Mouse (Mus musculus) CH12.LX (cell line): ENCODE measurements around the gene Ranbp10. TPM values are rescaled to one million over a fixed set of nuclear protein-coding genes. Genes with fewer than 3 reads are reported as not detected.
A peak's percentile ranks its signal among the peaks of the same experiment; 100 is the strongest.

Experiments used
- DNase-seq: peaks from one replicate; pipeline ENCODE4 v3.0.0-alpha.2; 2013; ENCODE audit errors: extremely low read depth
- H3K27ac ChIP-seq: 2 replicates; pipeline ENCODE4 v1.5.1; 2012; ENCODE audit warnings: low read depth, mild to moderate bottlenecking, control low read depth, moderate library complexity; ENCODE audit not compliant: insufficient read depth
- H3K27me3 ChIP-seq: replicated peaks from 2 replicates; pipeline ENCODE3; 2012; ENCODE audit warnings: inconsistent platforms
- H3K36me3 ChIP-seq, 2 experiments: replicated peaks in 1 of 2; 2 replicates each; pipeline versions ENCODE3 to v1.6.1; 2012; ENCODE audit warnings: inconsistent platforms in 1 of 2, low read length in 1 of 2, mild to moderate bottlenecking in 1 of 2, mixed read lengths in 1 of 2, moderate library complexity in 1 of 2; ENCODE audit not compliant: control insufficient read depth in 1 of 2, insufficient read depth in 1 of 2
- H3K4me1 ChIP-seq, 2 experiments: 2 replicates each; pipeline ENCODE4 v1.6.1; 2012; ENCODE audit warnings: inconsistent platforms in 1 of 2, moderate library complexity in 1 of 2; ENCODE audit not compliant: insufficient read depth in 2 of 2, control insufficient read depth in 1 of 2
- H3K4me2 ChIP-seq: 2 replicates; pipeline ENCODE4 v1.6.1; 2012; ENCODE audit warnings: low read depth, mild to moderate bottlenecking, control low read depth; ENCODE audit not compliant: poor library complexity, insufficient read depth, severe bottlenecking
- H3K4me3 ChIP-seq, 3 experiments: fragments of 150-350 bp in 1 of 3; sonication (generic) in 1 of 3; replicated peaks in 1 of 3; 2 replicates each; pipeline versions ENCODE3 to v1.5.1; 2011 to 2012; ENCODE audit warnings: low read depth in 2 of 3, low read length in 2 of 3, mild to moderate bottlenecking in 2 of 3, moderate library complexity in 2 of 3, control low read depth in 1 of 3, improper control_type of control experiment in 1 of 3, inconsistent platforms in 1 of 3, mixed read lengths in 1 of 3; ENCODE audit not compliant: poor library complexity in 1 of 3
- H3K79me2 ChIP-seq: replicated peaks from 2 replicates; pipeline ENCODE4 v1.6.1; 2012; ENCODE audit warnings: mild to moderate bottlenecking, moderate library complexity; ENCODE audit not compliant: control insufficient read depth, poor library complexity, insufficient read depth, severe bottlenecking; ENCODE audit errors: extremely low read depth
- H3K9ac ChIP-seq: 2 replicates; pipeline ENCODE4 v1.6.1; 2012; ENCODE audit warnings: low read depth, mild to moderate bottlenecking, control low read depth, moderate library complexity; ENCODE audit not compliant: insufficient read depth
- H3K9me3 ChIP-seq: replicated peaks from 2 replicates; pipeline ENCODE3; 2012; ENCODE audit warnings: low read length, inconsistent platforms, mixed read lengths
- BHLHE40 ChIP-seq: IDR thresholded peaks from 2 replicates; pipeline ENCODE4 v1.6.1; 2011; ENCODE audit warnings: mild to moderate bottlenecking, low read depth, low read length, improper control_type of control experiment
- CHD1 ChIP-seq: IDR thresholded peaks from 2 replicates; pipeline ENCODE4 v1.6.1; 2012; ENCODE audit warnings: low read depth, low read length, improper control_type of control experiment, inconsistent platforms
- EP300 ChIP-seq: IDR thresholded peaks from 2 replicates; pipeline ENCODE4 v1.6.1; 2011; ENCODE audit warnings: low read length, improper control_type of control experiment
- ETS1 ChIP-seq: conservative IDR thresholded peaks from 2 replicates; pipeline ENCODE4 v1.6.1; 2012; ENCODE audit warnings: low read depth, mild to moderate bottlenecking, inconsistent platforms, low read length, improper control_type of control experiment, moderate library complexity
- GABPA ChIP-seq: IDR thresholded peaks from 2 replicates; pipeline ENCODE4 v1.6.1; 2012; ENCODE audit warnings: low read depth, low read length, improper control_type of control experiment, inconsistent platforms; ENCODE audit not compliant: insufficient replicate concordance
- JUN ChIP-seq: IDR thresholded peaks from 2 replicates; pipeline ENCODE4 v1.6.1; 2011; ENCODE audit warnings: low read depth, mild to moderate bottlenecking, low read length, improper control_type of control experiment, moderate library complexity; ENCODE audit not compliant: insufficient read depth
- KAT2A ChIP-seq: IDR thresholded peaks from 2 replicates; pipeline ENCODE4 v1.6.1; 2012; ENCODE audit warnings: low read length, improper control_type of control experiment, inconsistent platforms; ENCODE audit not compliant: insufficient replicate concordance
- MAX ChIP-seq: IDR thresholded peaks from 2 replicates; pipeline ENCODE4 v1.6.1; 2011; ENCODE audit warnings: low read length, improper control_type of control experiment
- MAZ ChIP-seq: IDR thresholded peaks from 2 replicates; pipeline ENCODE4 v1.6.1; 2012; ENCODE audit warnings: low read depth, mild to moderate bottlenecking, inconsistent platforms, low read length, improper control_type of control experiment, moderate library complexity
- MEF2A ChIP-seq: IDR thresholded peaks from 2 replicates; pipeline ENCODE4 v1.6.1; 2014; ENCODE audit warnings: low read depth, mild to moderate bottlenecking, inconsistent platforms, low read length, improper control_type of control experiment, borderline replicate concordance
- MXI1 ChIP-seq: IDR thresholded peaks from 2 replicates; pipeline ENCODE4 v1.6.1; 2011; ENCODE audit warnings: mild to moderate bottlenecking, low read depth, low read length, improper control_type of control experiment
- NRF1 ChIP-seq: IDR thresholded peaks from 2 replicates; pipeline ENCODE4 v1.6.1; 2014; ENCODE audit warnings: low read depth, mild to moderate bottlenecking, inconsistent platforms, low read length, improper control_type of control experiment, moderate library complexity
- PAX5 ChIP-seq: IDR thresholded peaks from 2 replicates; pipeline ENCODE4 v1.6.1; 2012; ENCODE audit warnings: low read length, inconsistent platforms, mixed read lengths
- RCOR1 ChIP-seq: conservative IDR thresholded peaks from 2 replicates; pipeline ENCODE4 v1.6.1; 2012; ENCODE audit warnings: low read depth, mild to moderate bottlenecking, inconsistent platforms, low read length, improper control_type of control experiment
- SMC3 ChIP-seq: IDR thresholded peaks from 2 replicates; pipeline ENCODE4 v1.6.1; 2011; ENCODE audit warnings: low read depth, low read length, improper control_type of control experiment
- TBP ChIP-seq: conservative IDR thresholded peaks from 2 replicates; pipeline ENCODE4 v1.6.1; 2011; ENCODE audit warnings: low read depth, low read length, improper control_type of control experiment
- TCF12 ChIP-seq: IDR thresholded peaks from 2 replicates; pipeline ENCODE4 v1.6.1; 2014; ENCODE audit warnings: low read depth, mild to moderate bottlenecking, inconsistent platforms, low read length, improper control_type of control experiment
- USF1 ChIP-seq: IDR thresholded peaks from 2 replicates; pipeline ENCODE4 v1.6.1; 2014; ENCODE audit warnings: low read depth, mild to moderate bottlenecking, inconsistent platforms, low read length, improper control_type of control experiment
- ZC3H11A ChIP-seq: IDR thresholded peaks from 2 replicates; pipeline ENCODE4 v1.6.1; 2012; ENCODE audit warnings: low read depth, mild to moderate bottlenecking, inconsistent platforms, low read length, improper control_type of control experiment
- ZKSCAN1 ChIP-seq: IDR thresholded peaks from 2 replicates; pipeline ENCODE4 v1.6.1; 2012; ENCODE audit warnings: low read depth, inconsistent platforms, low read length, improper control_type of control experiment, borderline replicate concordance
- ZMIZ1 ChIP-seq: IDR thresholded peaks from 2 replicates; pipeline ENCODE4 v1.6.1; 2012; ENCODE audit warnings: low read depth, mild to moderate bottlenecking, inconsistent platforms, low read length, improper control_type of control experiment
- dilution Hi-C: fragments of 300-500 bp; cut with MboI; formaldehyde crosslinking; loops from 2 replicates; pipeline ENCODE4 v1.14.3; 2020; ENCODE audit warnings: low sequenced_read_pairs; ENCODE audit not compliant: extremely low pct_unique_long_range_greater_than_20kb, extremely low pct_ligation_motif_present
- in situ Hi-C: fragments of 300-500 bp; cut with MboI; formaldehyde crosslinking; loops from 3 replicates; pipeline ENCODE4 v1.14.3; 2019; ENCODE audit warnings: low sequenced_read_pairs, low pct_ligation_motif_present, low pct_unique_long_range_greater_than_20kb, mixed read lengths
- polyA plus RNA-seq: library from polyadenylated mRNA; unstranded; fragments of >175 nt; gene quantifications from 2 replicates; pipeline ENCODE4 v1.2.1, GENCODE M21; 2012; ENCODE audit warnings: low read depth; ENCODE audit not compliant: insufficient read length
- total RNA-seq, 2 experiments: library from RNA; depleted of rRNA; stranded (reverse); fragments of 300-350 nt in 1 of 2; fragments of >200 nt in 1 of 2; gene quantifications; 2 replicates each; pipeline ENCODE4 v1.2.3; 2012 to 2014

The Ranbp10 gene
- total and polyA plus RNA-seq, 3 experiments = 7.4 to 15.8 (median 8.7) TPM

GRCm38 (mm10) chr8:105858495-105858894 is 31.3 kb upstream of the Ranbp10 start:
- H3K4me1 ChIP-seq = peaks cover 11 to 55% of the 10 kb centered on the region in 2 experiments; a peak in 3 of 4 replicates
- H3K4me3 ChIP-seq = no peak overlapping the region
- DNase-seq = no peak
- 0 out of 2 replicates have a peak overlapping the region, but pooled peaks have one; percentile 5 for H3K9ac ChIP-seq
- dilution Hi-C loops (no loop called here), in situ Hi-C loops (no loop called here)
- H3K9me3 ChIP-seq = no peaks in the 10 kb centered on the region
- H3K27ac ChIP-seq = 0 out of 2 replicates have a peak overlapping the region, but pooled peaks have one; percentile 12
- TF ChIP-seq TBP (no peak), RCOR1 (no peak), MEF2A (no peak), ZKSCAN1 (no peak), BHLHE40 (no peak), ZMIZ1 (no peak), MAZ (no peak), USF1 (no peak), KAT2A (no peak), TCF12 (no peak), ZC3H11A (no peak), ETS1 (no peak), CHD1 (no peak), PAX5 (no peak), SMC3 (no peak), MAX (no peak), EP300 (no peak), NRF1 (no peak), JUN (no peak)
- peaks cover 68% of the 10 kb centered on the region for H3K79me2 ChIP-seq
- peaks cover 3 to 14% of the 10 kb centered on the region in 2 experiments for H3K36me3 ChIP-seq
- peak overlapping the region; percentile 90 for H3K4me2 ChIP-seq
- H3K27me3 ChIP-seq = no peaks in the 10 kb centered on the region

DNA sequence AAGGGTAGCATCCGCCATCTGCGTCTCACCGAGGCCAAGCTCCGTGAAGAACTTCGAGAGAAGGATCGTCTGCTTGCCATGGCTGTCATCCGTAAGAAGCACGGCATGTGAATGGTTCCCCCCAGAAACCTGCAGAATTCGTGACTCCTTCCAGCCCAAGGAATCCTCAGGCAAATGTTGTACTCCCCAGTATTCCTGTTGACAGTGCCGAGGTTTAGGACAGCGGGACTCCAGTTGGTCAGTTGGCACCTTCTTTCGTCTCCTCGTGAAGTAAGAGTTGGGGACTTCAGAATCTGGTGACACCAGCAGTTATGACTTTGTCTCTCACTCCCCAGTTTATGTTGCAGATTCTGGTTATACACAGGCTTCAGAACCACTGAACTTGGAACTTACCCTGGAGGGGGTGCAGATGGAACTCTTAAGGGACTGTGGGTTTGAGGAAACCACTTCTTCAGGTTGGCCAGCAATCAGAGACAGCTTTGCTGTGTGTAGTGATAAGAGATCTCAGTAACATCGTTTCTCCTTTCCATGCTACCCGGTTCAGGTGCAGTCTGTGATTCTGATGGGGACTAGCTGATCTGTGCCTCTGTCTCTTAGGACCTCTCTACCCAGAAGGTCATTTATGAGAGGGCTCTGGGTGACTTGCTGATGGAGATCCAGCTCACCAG is 29.2 kb upstream of the Ranbp10 start:
- no peak for DNase-seq
- Histone ChIP-seq H3K9ac (peak overlapping the region; percentile 83), H3K36me3 (peaks cover 0 to 6% of the 10 kb centered on the region in 2 experiments), H3K27me3 (no peaks in the 10 kb centered on the region), H3K4me2 (peak overlapping the region; percentile 65), H3K4me1 (peaks cover 10 to 47% of the 10 kb centered on the region in 2 experiments; a peak in 3 of 4 replicates), H3K4me3 (peak overlapping the region; percentile 76 to 91 (median 80)), H3K27ac (peak overlapping the region; percentile 5; the same call in 1 of the 2 replicates), H3K79me2 (peaks cover 47% of the 10 kb centered on the region), H3K9me3 (no peaks in the 10 kb centered on the region)
- TF ChIP-seq MXI1 (peak; percentile 5; the same call in 1 of the 2 replicates), GABPA (no peak)
- in situ Hi-C loops (no loop called here), dilution Hi-C loops (no loop called here)
